Mouse (Mus musculus): ENCODE measurements around the gene Evpl. TPM values are rescaled to one million over a fixed set of nuclear protein-coding genes. Genes with fewer than 3 reads are reported as not detected.

The Evpl gene
- polyA plus RNA-seq, 1 experiment from 2014 or later, result 26.5 TPM

- peaks cover 4% of the 10 kb centered on the region; the same call in 1 of the 2 replicates for H3K36me3 ChIP-seq (ENCODE audit: control insufficient read depth, insufficient read depth, low read length)
- no peaks in the 10 kb centered on the region for H3K27me3 ChIP-seq (ENCODE audit: control insufficient read depth, insufficient read depth, low read length)
- H3K4me2 ChIP-seq (replicated peaks; ENCODE audit: low read depth), result no peak overlapping the region
- ATAC-seq (ENCODE audit: low FRiP score, low TSS enrichment) (no peak), DNase-seq (ENCODE audit: low spot score) (no peak)
- WGBS, result 54% methylated on average over 7 of the region's 7 CpGs
- H3K27ac ChIP-seq (replicated peaks), result no peak overlapping the region
- H3K9ac ChIP-seq (ENCODE audit: low read length), result no peak overlapping the region
- TF ChIP-seq EP300 (optimal IDR thresholded peaks at IDR 0.05), result no peak
- TF ChIP-seq CTCF (IDR thresholded peaks at IDR 0.05; ENCODE audit: low read depth), result no peak
- H3K9me3 ChIP-seq (ENCODE audit: control insufficient read depth, low read length), result no peaks in the 10 kb centered on the region
- H3K4me1 ChIP-seq (replicated peaks; ENCODE audit: control insufficient read depth, insufficient read depth), result no peaks in the 10 kb centered on the region
- no peak overlapping the region for H3K4me3 ChIP-seq (ENCODE audit: low read depth, low read length)
Observed at GRCm38 (mm10) chr11:116239797-116240196, 1.9 kb upstream of the Evpl start.

GRCm38 (mm10) chr11:116234901-116235300 lies 3.0 kb downstream of the Evpl start:
- H3K9ac ChIP-seq (ENCODE audit: low read length), result no peak overlapping the region
- no peak for DNase-seq (ENCODE audit: low spot score)
- no peak overlapping the region; the same call in 1 of the 2 replicates for H3K4me2 ChIP-seq (replicated peaks; ENCODE audit: low read depth)
- H3K9me3 ChIP-seq (ENCODE audit: control insufficient read depth, low read length), result no peaks in the 10 kb centered on the region
- no peak overlapping the region for H3K4me3 ChIP-seq (ENCODE audit: low read depth, low read length)
- WGBS, result 87% methylated on average over 8 of the region's 8 CpGs
- ATAC-seq (ENCODE audit: low FRiP score, low TSS enrichment), result no peak
- TF ChIP-seq EP300 (optimal IDR thresholded peaks at IDR 0.05) (no peak), CTCF (IDR thresholded peaks at IDR 0.05; ENCODE audit: low read depth) (no peak)
- H3K4me1 ChIP-seq (replicated peaks; ENCODE audit: control insufficient read depth, insufficient read depth), result no peaks in the 10 kb centered on the region
- H3K27me3 ChIP-seq (ENCODE audit: control insufficient read depth, insufficient read depth, low read length), result no peaks in the 10 kb centered on the region
- H3K36me3 ChIP-seq (ENCODE audit: control insufficient read depth, insufficient read depth, low read length), result no peaks in the 10 kb centered on the region
- H3K27ac ChIP-seq (replicated peaks), result no peak overlapping the region

- 52% methylated on average over 16 of the region's 17 CpGs for WGBS
- no peak overlapping the region for H3K27ac ChIP-seq (replicated peaks)
- H3K4me3 ChIP-seq (ENCODE audit: low read depth, low read length), result no peak overlapping the region
- no peaks in the 10 kb centered on the region for H3K36me3 ChIP-seq (ENCODE audit: control insufficient read depth, insufficient read depth, low read length)
- no peak overlapping the region for H3K9ac ChIP-seq (ENCODE audit: low read length)
- no peaks in the 10 kb centered on the region for H3K9me3 ChIP-seq (ENCODE audit: control insufficient read depth, low read length)
- TF ChIP-seq CTCF (IDR thresholded peaks at IDR 0.05; ENCODE audit: low read depth) (no peak), EP300 (optimal IDR thresholded peaks at IDR 0.05) (no peak)
- DNase-seq (ENCODE audit: low spot score) (no peak), ATAC-seq (ENCODE audit: low FRiP score, low TSS enrichment) (no peak)
- H3K27me3 ChIP-seq (ENCODE audit: control insufficient read depth, insufficient read depth, low read length), result no peaks in the 10 kb centered on the region
- H3K4me2 ChIP-seq (replicated peaks; ENCODE audit: low read depth), result no peak overlapping the region
- no peaks in the 10 kb centered on the region for H3K4me1 ChIP-seq (replicated peaks; ENCODE audit: control insufficient read depth, insufficient read depth)
Observed at GRCm38 (mm10) chr11:116232427-116232826, 5.5 kb downstream of the Evpl start.

GRCm38 (mm10) chr11:116228699-116229098 lies 9.2 kb downstream of the Evpl start:
- no peak overlapping the region for H3K4me2 ChIP-seq (replicated peaks; ENCODE audit: low read depth)

GRCm38 (mm10) chr11:116226414-116226813 lies 11.5 kb downstream of the Evpl start:
- no peak for TF ChIP-seq EP300 (optimal IDR thresholded peaks at IDR 0.05)
- TF ChIP-seq CTCF (IDR thresholded peaks at IDR 0.05; ENCODE audit: low read depth), result peak; percentile 92
- Histone ChIP-seq H3K9ac (ENCODE audit: low read length) (no peak overlapping the region), H3K27ac (replicated peaks) (no peak overlapping the region), H3K4me3 (ENCODE audit: low read depth, low read length) (no peak overlapping the region), H3K36me3 (ENCODE audit: control insufficient read depth, insufficient read depth, low read length) (no peaks in the 10 kb centered on the region), H3K27me3 (ENCODE audit: control insufficient read depth, insufficient read depth, low read length) (no peaks in the 10 kb centered on the region), H3K4me1 (replicated peaks; ENCODE audit: control insufficient read depth, insufficient read depth) (no peaks in the 10 kb centered on the region), H3K9me3 (ENCODE audit: control insufficient read depth, low read length) (no peaks in the 10 kb centered on the region), H3K4me2 (replicated peaks; ENCODE audit: low read depth) (no peak overlapping the region)
- ATAC-seq (ENCODE audit: low FRiP score, low TSS enrichment) (peak; percentile 36; the same call in 1 of the 2 replicates), DNase-seq (ENCODE audit: low spot score) (peak; percentile 91)
- 0% methylated on average over 2 of the region's 2 CpGs for WGBS

More at GRCm38 (mm10) chr11:116228699-116229098, 9.2 kb downstream of the Evpl start:
- H3K27ac ChIP-seq (replicated peaks), result peak overlapping the region; percentile 30; the same call in 1 of the 2 replicates
- peak; percentile 18 for DNase-seq (ENCODE audit: low spot score)
- no peaks in the 10 kb centered on the region for H3K36me3 ChIP-seq (ENCODE audit: control insufficient read depth, insufficient read depth, low read length)
- no peak for ATAC-seq (ENCODE audit: low FRiP score, low TSS enrichment)
- WGBS, result 63% methylated on average over 4 of the region's 4 CpGs
- no peaks in the 10 kb centered on the region for H3K4me1 ChIP-seq (replicated peaks; ENCODE audit: control insufficient read depth, insufficient read depth)
- H3K4me3 ChIP-seq (ENCODE audit: low read depth, low read length), result no peak overlapping the region
- no peak overlapping the region for H3K9ac ChIP-seq (ENCODE audit: low read length)
- TF ChIP-seq CTCF (IDR thresholded peaks at IDR 0.05; ENCODE audit: low read depth), result no peak
- H3K27me3 ChIP-seq (ENCODE audit: control insufficient read depth, insufficient read depth, low read length), result no peaks in the 10 kb centered on the region
- no peaks in the 10 kb centered on the region for H3K9me3 ChIP-seq (ENCODE audit: control insufficient read depth, low read length)

GRCm38 (mm10) chr11:116222740-116223059 lies 15.2 kb downstream of the Evpl start:
- Histone ChIP-seq H3K36me3 (ENCODE audit: control insufficient read depth, insufficient read depth, low read length) (no peaks in the 10 kb centered on the region), H3K4me3 (ENCODE audit: low read depth, low read length) (peak overlapping the region; percentile 29), H3K9me3 (ENCODE audit: control insufficient read depth, low read length) (no peaks in the 10 kb centered on the region), H3K27ac (replicated peaks) (0 out of 2 replicates have a peak overlapping the region, but pooled peaks have one; percentile 13), H3K4me2 (replicated peaks; ENCODE audit: low read depth) (peak overlapping the region; percentile 57), H3K27me3 (ENCODE audit: control insufficient read depth, insufficient read depth, low read length) (no peaks in the 10 kb centered on the region), H3K9ac (ENCODE audit: low read length) (peak overlapping the region; percentile 43; the same call in 1 of the 2 replicates), H3K4me1 (replicated peaks; ENCODE audit: control insufficient read depth, insufficient read depth) (peaks cover 12% of the 10 kb centered on the region; the same call in 1 of the 2 replicates)
- TF ChIP-seq EP300 (optimal IDR thresholded peaks at IDR 0.05) (no peak), CTCF (IDR thresholded peaks at IDR 0.05; ENCODE audit: low read depth) (no peak)
- DNase-seq (ENCODE audit: low spot score) (no peak), ATAC-seq (ENCODE audit: low FRiP score, low TSS enrichment) (no peak)
- WGBS, result 43% methylated on average over 23 of the region's 23 CpGs
